Mouse (Mus musculus): ENCODE data around the gene Pakap.

GRCm38 (mm10) chr4:57820839-57821374, 252.9 kb downstream of the Pakap start:
- TF ChIP-seq CTCF (IDR thresholded peaks at IDR 0.05; ENCODE audit: borderline replicate concordance, control insufficient read depth, extremely low read depth, insufficient read depth, low read length, poor library complexity) (no peak), POLR2A (IDR thresholded peaks at IDR 0.05; ENCODE audit: control insufficient read depth, extremely low read depth, insufficient read depth, low read length, poor library complexity) (no peak)

Measured in thymus, adult 2 months (tissue).